In the genomic region with DNA sequence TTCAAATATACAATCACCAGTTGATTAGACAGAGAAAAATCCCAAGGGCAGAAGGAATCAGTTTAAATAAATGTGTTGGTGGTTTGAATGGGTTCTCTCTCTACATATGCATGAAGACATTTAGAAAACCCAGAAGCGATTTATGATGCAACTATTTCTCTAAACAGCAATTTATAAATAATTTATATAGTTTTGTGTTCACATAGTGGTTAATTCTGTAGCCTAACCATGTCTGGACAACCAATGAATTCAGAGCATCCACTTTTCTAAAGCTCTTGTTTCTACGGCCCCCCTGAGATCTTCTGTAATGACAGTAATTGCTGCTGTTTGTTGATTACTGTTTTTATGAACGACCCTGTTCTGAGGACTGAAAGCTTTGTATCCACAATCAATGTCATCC, we compare ENCODE assay signal across 29 mouse cellular contexts.
"Had no signal": no experiment of that assay in that cellular context is flagged by ENCODE, and none has a peak within 500 bp of the region (broad histone marks: within the 10 kb centered on the region; RNA-seq: fewer than 3 reads in every experiment).

No protein-coding gene starts in this region.

- H3K4me1 ChIP-seq: embryonic facial prominence, embryonic 10.5 days; embryonic facial prominence, embryonic 15.5 days; forebrain, embryonic 10.5 days; forebrain, embryonic 12.5 days; forebrain, embryonic 13.5 days; forebrain, embryonic 15.5 days had no signal

- DNase-seq: cerebellum, adult 2 months; cerebellum, adult 8-10 months; cerebellum, adult 9-10 months; cerebellum, adult 9-11 months; cerebellum, postnatal 10 days; cerebellum, postnatal 14 days; cerebellum, postnatal 25 days; cerebellum, postnatal 36 days; embryo, embryonic 11 days; forebrain, postnatal 0 days; gastrocnemius, adult 2 months; gastrocnemius, postnatal 10 days; gastrocnemius, postnatal 14 days; gastrocnemius, postnatal 25 days; gastrocnemius, postnatal 36 days; heart, adult 11 months; heart, adult 18-20 months; heart, adult 2 months had no signal

- H3K27me3 ChIP-seq: embryonic facial prominence, embryonic 12.5 days; embryonic facial prominence, embryonic 13.5 days; embryonic facial prominence, embryonic 15.5 days; forebrain, embryonic 12.5 days; forebrain, embryonic 13.5 days; forebrain, embryonic 15.5 days had no signal

- ATAC-seq: forebrain, embryonic 13.5 days; forebrain, embryonic 14.5 days; forebrain, embryonic 15.5 days; forebrain, embryonic 16.5 days; forebrain, postnatal 0 days had no signal

- H3K36me3 ChIP-seq: embryonic facial prominence, embryonic 10.5 days; embryonic facial prominence, embryonic 12.5 days; embryonic facial prominence, embryonic 13.5 days; embryonic facial prominence, embryonic 15.5 days; forebrain, embryonic 10.5 days; forebrain, embryonic 12.5 days; forebrain, embryonic 15.5 days had no signal

- H3K4me2 ChIP-seq: embryonic facial prominence, embryonic 12.5 days; embryonic facial prominence, embryonic 13.5 days; embryonic facial prominence, embryonic 15.5 days; forebrain, embryonic 12.5 days; forebrain, embryonic 13.5 days; forebrain, embryonic 15.5 days had no signal

- H3K9me3 ChIP-seq: embryonic facial prominence, embryonic 10.5 days; embryonic facial prominence, embryonic 12.5 days; embryonic facial prominence, embryonic 13.5 days; embryonic facial prominence, embryonic 15.5 days; forebrain, embryonic 10.5 days; forebrain, embryonic 12.5 days; forebrain, embryonic 13.5 days; forebrain, embryonic 15.5 days had no signal

- H3K9ac ChIP-seq: embryonic facial prominence, embryonic 12.5 days; embryonic facial prominence, embryonic 13.5 days; embryonic facial prominence, embryonic 15.5 days; forebrain, embryonic 12.5 days; forebrain, embryonic 13.5 days; forebrain, embryonic 15.5 days; forebrain, postnatal 0 days had no signal

- H3K27ac ChIP-seq: embryonic facial prominence, embryonic 10.5 days; embryonic facial prominence, embryonic 12.5 days; embryonic facial prominence, embryonic 13.5 days; embryonic facial prominence, embryonic 15.5 days; forebrain, embryonic 10.5 days; forebrain, embryonic 12.5 days; forebrain, embryonic 13.5 days; forebrain, embryonic 15.5 days; gastrocnemius, adult 2 months; heart, adult 2 months had no signal

- H3K4me3 ChIP-seq: embryonic facial prominence, embryonic 10.5 days; embryonic facial prominence, embryonic 12.5 days; embryonic facial prominence, embryonic 13.5 days; embryonic facial prominence, embryonic 15.5 days; erythroblast, embryonic 14.5 days; forebrain, embryonic 10.5 days; forebrain, embryonic 12.5 days; forebrain, embryonic 13.5 days; forebrain, embryonic 15.5 days; gastrocnemius, adult 2 months; heart, adult 2 months had no signal
